Mouse (Mus musculus): ENCODE data around the gene Tedc1.
"Not testable (repeated sequence)": the region's sequence is repeated elsewhere in the genome, so short reads cannot be mapped to it uniquely, and the experiment has no call there.

The Tedc1 gene

GRCm38 (mm10) chr12:113152991-113153525 is 3.2 kb upstream of the Tedc1 start:
- no peak for DNase-seq (ENCODE audit: low spot score)

GRCm38 (mm10) chr12:113153971-113154370 is 2.2 kb upstream of the Tedc1 start:
- DNase-seq (ENCODE audit: low spot score), result no peak

GRCm38 (mm10) chr12:113154747-113155075 is 1.5 kb upstream of the Tedc1 start:
- DNase-seq (ENCODE audit: low spot score), result no peak

- DNase-seq (ENCODE audit: low spot score), result peak; percentile 68
These were observed 997 bp upstream of the Tedc1 start for GRCm38 (mm10) chr12:113155076-113155771.

- no peak for DNase-seq (ENCODE audit: low spot score)
These were observed 314 bp downstream of the Tedc1 start for GRCm38 (mm10) chr12:113156540-113156929.

- peak; percentile 39 for DNase-seq (ENCODE audit: low spot score)
These were observed 781 bp downstream of the Tedc1 start for GRCm38 (mm10) chr12:113157002-113157401.

- DNase-seq (ENCODE audit: low spot score), result peak; percentile 4
These were observed 1.3 kb downstream of the Tedc1 start for GRCm38 (mm10) chr12:113157521-113157920.

GRCm38 (mm10) chr12:113157971-113158370 is 1.8 kb downstream of the Tedc1 start:
- DNase-seq (ENCODE audit: low spot score), result peak; percentile 5

- DNase-seq (ENCODE audit: low spot score), result no peak
These were observed 7.4 kb downstream of the Tedc1 start for GRCm38 (mm10) chr12:113163561-113164006.

GRCm38 (mm10) chr12:113168031-113168536 is 11.9 kb downstream of the Tedc1 start:
- DNase-seq (ENCODE audit: low spot score), result no peak

- no peak for DNase-seq (ENCODE audit: low spot score)
These were observed 20.9 kb downstream of the Tedc1 start for GRCm38 (mm10) chr12:113176960-113177725.

- DNase-seq (ENCODE audit: low spot score), result no peak
These were observed 24.8 kb downstream of the Tedc1 start for GRCm38 (mm10) chr12:113181020-113181419.

GRCm38 (mm10) chr12:113184945-113185344 is 28.7 kb downstream of the Tedc1 start:
- DNase-seq (ENCODE audit: low spot score), result no peak

- DNase-seq (ENCODE audit: low spot score), result no peak
These were observed 29.4 kb downstream of the Tedc1 start, which contains the start of gene Tmem121 for GRCm38 (mm10) chr12:113185442-113186291. Gene Tmem121, plus strand, starts transcription at chr12:113185930.

GRCm38 (mm10) chr12:113186326-113187010 is 30.2 kb downstream of the Tedc1 start:
- DNase-seq (ENCODE audit: low spot score), result no peak

- no peak for DNase-seq (ENCODE audit: low spot score)
These were observed 30.8 kb downstream of the Tedc1 start for GRCm38 (mm10) chr12:113187011-113187375.

GRCm38 (mm10) chr12:113187584-113188295 is 31.5 kb downstream of the Tedc1 start:
- peak; percentile 54 for DNase-seq (ENCODE audit: low spot score)

GRCm38 (mm10) chr12:113188349-113189055 is 32.3 kb downstream of the Tedc1 start:
- DNase-seq (ENCODE audit: low spot score), result no peak

- DNase-seq (ENCODE audit: low spot score), result no peak
These were observed 37.2 kb downstream of the Tedc1 start for GRCm38 (mm10) chr12:113193423-113193822.

GRCm38 (mm10) chr12:113199132-113199531 is 42.9 kb downstream of the Tedc1 start:
- DNase-seq (ENCODE audit: low spot score), result not testable (repeated sequence)
